Mouse (Mus musculus) kidney, embryonic 14.5 days (tissue): ENCODE measurements around the gene Espl1. TPM values are rescaled to one million over a fixed set of nuclear protein-coding genes. Genes with fewer than 3 reads are reported as not detected.
"Not testable (repeated sequence)": the region's sequence is repeated elsewhere in the genome, so short reads cannot be mapped to it uniquely, and the experiment has no call there.

ENCODE experiments used
- ATAC-seq: fragments of 200-750 bp; cut with Nextera tagmentation; 2 replicates; pipeline ENCODE4 v1.8.0; 2017; ENCODE audit warnings: moderate number of reproducible peaks, mild to moderate bottlenecking, moderate TSS enrichment, moderate library complexity; ENCODE audit not compliant: low FRiP score, low TSS enrichment
- H3K27ac ChIP-seq: fragments of 300-500 bp; sonication (generic); 2 replicates; pipeline ENCODE4 v1.5.1; 2014; ENCODE audit warnings: low read depth, mild to moderate bottlenecking, low read length, moderate library complexity, mixed read lengths
- H3K27me3 ChIP-seq: fragments of 300-500 bp; sonication (generic); 2 replicates; pipeline ENCODE4 v1.6.1; 2014; ENCODE audit warnings: mild to moderate bottlenecking, low read length; ENCODE audit not compliant: control insufficient read depth, insufficient read depth
- H3K36me3 ChIP-seq: fragments of 300-500 bp; sonication (generic); 2 replicates; pipeline ENCODE4 v1.6.1; 2014; ENCODE audit warnings: low read length, mixed read lengths; ENCODE audit not compliant: control insufficient read depth, insufficient read depth
- H3K4me1 ChIP-seq: fragments of 300-500 bp; sonication (generic); 2 replicates; pipeline ENCODE4 v1.6.1; 2014; ENCODE audit warnings: low read length, mixed read lengths; ENCODE audit not compliant: control insufficient read depth, insufficient read depth
- H3K4me2 ChIP-seq: fragments of 300-500 bp; sonication (generic); replicated peaks from 2 replicates; pipeline ENCODE4 v1.6.1; 2014; ENCODE audit warnings: low read depth, mild to moderate bottlenecking, low read length
- H3K4me3 ChIP-seq: fragments of 300-500 bp; sonication (generic); 2 replicates; pipeline ENCODE4 v1.5.1; 2014; ENCODE audit warnings: mild to moderate bottlenecking, low read length
- H3K9ac ChIP-seq: fragments of 300-500 bp; sonication (generic); 2 replicates; pipeline ENCODE4 v1.6.1; 2014; ENCODE audit warnings: low read depth, mild to moderate bottlenecking, low read length, moderate library complexity
- H3K9me3 ChIP-seq: fragments of 300-500 bp; sonication (generic); 2 replicates; pipeline ENCODE4 v1.6.1; 2016; ENCODE audit warnings: low read length; ENCODE audit not compliant: control insufficient read depth
- WGBS: fragments of 180-500 bp; shearing (Covaris S2); extraction: QIAGEN DNeasy Blood & Tissue Kit; methylation state at CpG from one replicate; pipeline ENCODE4 v1.1.7; 2014; 5-methylcytosine and 5-hydroxymethylcytosine counted together
- polyA plus RNA-seq: library from polyadenylated mRNA; unstranded; fragments of >200 nt; fragmentation: Nextera tagmentation; extraction: Ambion mirVana; gene quantifications from 2 replicates; pipeline ENCODE4 v1.2.1, GENCODE M21; 2014

The Espl1 gene
- polyA plus RNA-seq, 1 experiment from 2014 or later = 33.6 TPM

DNA sequence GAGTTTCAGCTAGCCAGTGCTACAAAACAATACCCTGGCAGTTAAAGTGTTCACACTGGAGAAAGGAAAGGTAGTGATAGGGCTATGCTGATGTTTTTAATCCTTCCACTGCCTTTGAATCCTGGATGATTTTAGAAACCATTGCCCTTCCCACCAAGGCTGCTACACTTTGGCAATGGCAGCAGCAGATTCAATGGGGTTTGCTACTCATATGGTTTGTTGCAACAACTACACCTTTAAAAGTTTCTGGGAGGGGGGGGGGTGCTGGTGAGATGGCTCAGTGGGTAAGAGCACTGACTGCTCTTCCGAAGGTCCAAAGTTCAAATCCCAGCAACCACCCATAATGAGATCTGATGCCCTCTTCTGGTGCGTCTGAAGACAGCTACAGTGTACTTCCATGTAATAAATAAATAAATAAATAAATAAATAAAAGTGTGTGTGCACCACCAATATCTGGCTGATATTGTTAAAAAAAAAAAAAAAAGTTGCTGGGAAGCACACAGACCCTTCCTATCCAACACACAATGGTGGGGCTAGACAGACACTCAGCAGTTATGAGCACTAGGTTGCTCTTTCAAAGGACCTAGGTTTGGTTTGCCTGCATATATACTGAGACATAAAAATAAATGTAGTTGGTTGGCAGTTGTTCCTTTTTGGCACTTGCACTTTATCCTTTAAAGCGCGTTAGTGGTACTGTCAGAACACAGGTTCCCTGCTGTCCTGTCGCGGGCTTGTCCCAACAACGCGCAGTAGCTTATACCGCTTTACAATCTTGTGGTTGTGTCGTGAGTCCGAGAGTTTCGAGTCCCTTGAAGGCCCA is 28.8 kb downstream of the Espl1 start:
- 71% methylated on average over 12 of the region's 12 CpGs for WGBS
- Histone ChIP-seq H3K9me3 (no peaks in the 10 kb centered on the region), H3K36me3 (peaks cover 63% of the 10 kb centered on the region), H3K27ac (no peak overlapping the region), H3K27me3 (no peaks in the 10 kb centered on the region), H3K4me2 (peak overlapping the region; percentile 42; the same call in 1 of the 2 replicates), H3K4me3 (no peak overlapping the region), H3K9ac (no peak overlapping the region), H3K4me1 (peaks cover 12% of the 10 kb centered on the region)
- ATAC-seq = no peak

DNA sequence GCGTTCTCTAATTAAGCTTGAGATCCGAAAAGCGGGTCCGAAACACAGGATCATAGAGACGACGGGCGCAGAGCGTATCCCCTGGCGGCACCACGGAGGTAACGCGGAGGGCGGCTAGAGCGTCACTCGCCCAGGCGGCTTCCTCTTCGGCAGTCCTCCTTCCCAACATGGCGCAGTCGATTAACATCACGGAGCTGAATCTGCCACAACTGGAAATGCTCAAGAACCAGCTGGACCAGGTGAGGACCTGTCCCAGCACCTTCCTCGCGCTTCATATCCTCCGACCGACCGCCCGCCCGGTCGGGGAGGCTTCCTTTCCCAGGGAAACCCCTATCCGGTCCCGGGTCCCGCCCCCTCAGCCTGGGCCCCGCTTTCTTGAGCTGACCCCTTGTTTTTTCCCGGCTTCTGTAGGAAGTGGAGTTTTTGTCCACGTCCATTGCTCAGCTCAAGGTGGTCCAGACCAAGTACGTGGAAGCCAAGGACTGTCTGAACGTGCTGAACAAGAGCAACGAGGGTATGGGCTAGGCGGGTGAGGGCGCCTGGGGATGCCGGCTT is 30.0 kb downstream of the Espl1 start, which contains the start of gene Pfdn5:
TSS of gene Pfdn5 (plus strand) at position 95 of the 555 bp plus-strand sequence.
- peak within 1 kb of the TSS; percentile 74 for H3K27ac ChIP-seq
- peak within 1 kb of the TSS; percentile 83 for H3K4me2 ChIP-seq
- peaks cover 57% of the 10 kb centered on the region for H3K36me3 ChIP-seq
- H3K4me3 ChIP-seq = peak within 1 kb of the TSS; percentile 68
- H3K9me3 ChIP-seq = no peaks in the 10 kb centered on the region
- H3K4me1 ChIP-seq = peaks cover 14% of the 10 kb centered on the region
- H3K9ac ChIP-seq = peak within 1 kb of the TSS; percentile 81
- H3K27me3 ChIP-seq = no peaks in the 10 kb centered on the region
- ATAC-seq = peak; percentile 91
- under 1% methylated on average over 40 of the region's 40 CpGs for WGBS

DNA sequence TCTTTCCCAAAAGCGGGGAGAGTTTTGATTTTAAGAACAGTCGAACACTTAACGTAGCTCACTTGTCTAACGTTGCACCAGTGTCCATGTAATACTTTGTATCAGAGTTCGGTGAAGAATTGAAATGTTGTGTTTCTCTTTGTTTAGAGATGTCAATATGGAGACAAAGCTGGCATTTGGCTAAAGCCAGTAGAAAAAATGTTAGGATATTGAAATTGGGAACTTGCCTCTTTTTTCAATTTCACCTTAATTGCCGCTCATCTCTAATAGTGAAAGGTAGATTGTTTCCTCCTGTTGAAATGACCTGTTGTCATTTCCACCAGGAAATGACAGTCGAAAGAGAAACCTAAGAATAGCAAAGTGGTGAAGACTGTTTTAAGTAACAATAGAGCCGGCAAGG is 30.8 kb downstream of the Espl1 start:
- WGBS = 60% methylated on average over 8 of the region's 8 CpGs
- no peak for ATAC-seq
- peak overlapping the region; percentile 81 for H3K9ac ChIP-seq
- H3K9me3 ChIP-seq = no peaks in the 10 kb centered on the region
- peaks cover 18% of the 10 kb centered on the region for H3K4me1 ChIP-seq
- H3K27me3 ChIP-seq = no peaks in the 10 kb centered on the region
- peak overlapping the region; percentile 83 for H3K4me2 ChIP-seq
- H3K27ac ChIP-seq = peak overlapping the region; percentile 74; the same call in 1 of the 2 replicates
- peak overlapping the region; percentile 68 for H3K4me3 ChIP-seq
- H3K36me3 ChIP-seq = peaks cover 49% of the 10 kb centered on the region

DNA sequence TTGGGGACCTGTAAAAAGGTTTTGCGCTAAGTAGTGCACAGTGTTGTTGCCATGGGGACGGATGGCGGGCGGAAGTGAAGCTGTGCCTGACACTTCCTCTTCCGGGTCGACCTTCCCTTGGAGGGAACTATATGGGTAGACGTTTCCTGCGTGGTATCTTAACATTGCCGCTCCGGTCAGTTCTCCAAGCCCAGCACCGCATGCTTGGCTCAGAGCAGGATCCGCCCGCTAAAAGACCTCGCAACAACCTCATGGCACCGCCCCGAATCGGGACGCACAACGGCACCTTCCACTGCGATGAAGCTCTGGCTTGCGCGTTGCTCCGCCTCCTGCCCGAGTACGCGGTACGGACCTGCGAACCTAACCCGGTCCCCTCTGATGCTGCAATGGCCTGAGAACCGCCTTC is 35.5 kb downstream of the Espl1 start, which contains the start of gene Myg1:
TSS of gene Myg1 (plus strand) at position 100 of the 406 bp plus-strand sequence.
- peak within 1 kb of the TSS; percentile 63 for H3K4me2 ChIP-seq
- H3K36me3 ChIP-seq = peaks cover 58% of the 10 kb centered on the region
- ATAC-seq = peak; percentile 93
- peak within 1 kb of the TSS; percentile 77 for H3K9ac ChIP-seq
- H3K9me3 ChIP-seq = no peaks in the 10 kb centered on the region
- under 1% methylated on average over 30 of the region's 30 CpGs for WGBS
- H3K4me3 ChIP-seq = peak within 1 kb of the TSS; percentile 78
- H3K27me3 ChIP-seq = no peaks in the 10 kb centered on the region
- peak within 1 kb of the TSS; percentile 69 for H3K27ac ChIP-seq
- H3K4me1 ChIP-seq = peaks cover 23% of the 10 kb centered on the region

DNA sequence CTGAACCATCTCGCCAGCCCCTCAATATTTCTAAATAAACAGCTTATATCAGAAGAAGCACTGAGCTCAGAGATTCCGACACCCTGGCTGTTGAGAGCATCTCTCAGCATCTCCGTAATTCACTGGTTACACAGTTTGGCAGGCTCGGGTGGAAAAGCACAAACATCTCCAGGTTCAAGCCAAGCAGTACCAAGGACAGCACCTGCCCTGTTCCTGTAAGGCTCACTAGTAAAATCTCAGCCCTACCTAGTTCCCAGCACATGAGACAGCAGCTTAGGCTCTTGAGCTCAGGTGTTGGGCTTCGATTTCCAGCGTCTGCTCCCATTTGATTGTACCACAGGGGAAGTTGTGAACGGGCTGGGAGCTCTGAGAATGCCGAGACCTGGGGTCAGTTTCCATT is 39.2 kb downstream of the Espl1 start:
- Histone ChIP-seq H3K4me1 (peaks cover 16% of the 10 kb centered on the region), H3K4me3 (no peak overlapping the region), H3K4me2 (no peak overlapping the region), H3K27ac (no peak overlapping the region), H3K9ac (no peak overlapping the region), H3K36me3 (peaks cover 70% of the 10 kb centered on the region), H3K9me3 (no peaks in the 10 kb centered on the region), H3K27me3 (no peaks in the 10 kb centered on the region)
- ATAC-seq = no peak
- 83% methylated on average over 8 of the region's 8 CpGs for WGBS

DNA sequence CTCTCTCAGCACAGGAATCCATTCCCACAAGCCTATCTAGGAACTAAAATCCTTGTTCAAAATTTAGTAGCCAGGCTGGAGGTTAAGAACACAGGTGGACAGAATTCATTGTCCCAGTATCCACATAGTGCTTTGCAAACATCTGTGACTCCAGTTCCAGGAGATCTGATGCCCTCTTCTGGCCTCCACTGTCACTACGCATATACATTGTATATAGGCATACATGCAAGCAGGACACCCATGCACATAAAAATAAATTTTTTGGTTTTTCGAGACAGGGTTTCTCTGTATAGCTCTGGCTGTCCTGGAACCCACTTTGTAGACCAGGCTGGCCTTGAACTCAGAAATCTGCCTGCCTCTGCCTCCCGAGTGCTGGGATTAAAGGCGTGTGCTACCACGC is 39.9 kb downstream of the Espl1 start:
- not testable (repeated sequence) for H3K9ac ChIP-seq, H3K27ac ChIP-seq, H3K4me3 ChIP-seq, ATAC-seq, H3K4me2 ChIP-seq, H3K9me3 ChIP-seq, H3K27me3 ChIP-seq
- peaks cover 70% of the 10 kb centered on the region for H3K36me3 ChIP-seq
- WGBS = 87% methylated on average over 5 of the region's 5 CpGs
- H3K4me1 ChIP-seq = peaks cover 15% of the 10 kb centered on the region

DNA sequence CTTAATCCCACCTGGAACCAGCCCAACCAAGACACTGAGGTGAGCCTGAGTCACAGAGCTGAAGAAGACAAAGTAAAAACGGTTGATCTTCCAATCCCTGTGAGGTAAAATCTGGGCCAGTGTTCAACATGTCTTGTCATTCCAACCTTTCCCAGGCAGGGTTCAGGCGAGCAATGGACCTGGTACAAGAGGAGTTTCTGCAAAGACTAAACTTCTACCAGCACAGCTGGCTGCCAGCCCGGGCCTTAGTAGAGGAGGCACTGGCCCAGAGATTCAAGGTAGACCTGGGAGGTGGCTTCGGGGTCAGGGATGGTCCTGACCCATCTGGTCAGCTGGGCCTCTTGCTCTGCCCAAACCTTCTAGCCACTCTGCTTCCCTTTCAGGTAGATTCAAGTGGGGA is 40.9 kb downstream of the Espl1 start:
- Histone ChIP-seq H3K36me3 (peaks cover 70% of the 10 kb centered on the region), H3K4me3 (no peak overlapping the region), H3K4me2 (no peak overlapping the region), H3K27me3 (no peaks in the 10 kb centered on the region), H3K9me3 (no peaks in the 10 kb centered on the region), H3K9ac (no peak overlapping the region), H3K4me1 (peaks cover 9% of the 10 kb centered on the region), H3K27ac (no peak overlapping the region)
- WGBS = 87% methylated on average over 4 of the region's 4 CpGs
- ATAC-seq = no peak

DNA sequence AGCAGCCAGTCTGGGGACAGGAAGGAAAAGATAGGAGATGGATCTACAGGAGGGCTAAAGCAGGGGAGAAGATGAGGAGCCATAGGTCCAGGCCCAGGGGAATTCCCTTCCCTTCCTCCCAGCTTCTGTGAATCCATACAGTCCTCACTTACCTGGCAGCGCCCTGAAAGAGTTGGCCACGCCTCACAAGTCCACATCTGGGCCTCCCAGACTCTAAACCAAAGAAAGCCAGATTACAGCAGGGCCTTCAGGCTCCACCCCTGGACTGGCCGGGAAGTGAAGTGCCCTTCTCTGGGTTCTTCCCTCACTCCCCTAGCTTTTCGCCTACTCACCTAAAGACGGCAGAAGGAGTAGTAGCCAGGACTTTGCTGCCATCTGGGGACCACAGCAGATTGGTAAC is 43.5 kb downstream of the Espl1 start:
- no peak overlapping the region for H3K4me2 ChIP-seq
- no peaks in the 10 kb centered on the region for H3K9me3 ChIP-seq
- H3K4me3 ChIP-seq = no peak overlapping the region
- 61% methylated on average over 5 of the region's 5 CpGs for WGBS
- H3K9ac ChIP-seq = no peak overlapping the region
- ATAC-seq = no peak
- no peaks in the 10 kb centered on the region for H3K4me1 ChIP-seq
- H3K36me3 ChIP-seq = peaks cover 60% of the 10 kb centered on the region
- H3K27ac ChIP-seq = no peak overlapping the region
- H3K27me3 ChIP-seq = no peaks in the 10 kb centered on the region

DNA sequence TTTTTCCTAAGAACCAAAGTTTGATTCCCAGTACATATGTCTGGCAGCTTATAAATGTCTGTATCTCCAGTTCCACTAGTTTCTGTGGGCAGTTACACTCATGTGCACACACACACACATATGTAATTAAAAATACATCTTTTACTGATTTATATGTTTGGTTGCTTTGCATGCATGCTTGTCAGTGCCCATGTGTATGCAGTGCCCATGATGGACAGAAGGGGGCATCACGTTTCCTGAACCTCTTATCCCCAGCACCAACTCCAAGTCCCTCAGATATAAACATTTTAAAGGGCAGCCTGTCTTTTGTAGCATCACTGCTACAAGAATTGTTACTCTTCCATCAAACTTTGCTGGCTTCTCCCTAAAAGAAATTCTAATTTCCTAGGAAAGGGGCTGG is 45.5 kb downstream of the Espl1 start:
- 20% methylated on average over 1 of the region's 1 CpGs for WGBS

More for the DNA sequence above, 45.5 kb downstream of the Espl1 start:
- no peak for ATAC-seq
- Histone ChIP-seq H3K9ac (no peak overlapping the region), H3K4me3 (no peak overlapping the region), H3K9me3 (no peaks in the 10 kb centered on the region), H3K36me3 (peaks cover 62% of the 10 kb centered on the region), H3K4me2 (no peak overlapping the region), H3K4me1 (no peaks in the 10 kb centered on the region), H3K27ac (no peak overlapping the region), H3K27me3 (no peaks in the 10 kb centered on the region)
